Mouse (Mus musculus) neutrophil, adult 59 days (primary cell): ENCODE results near the gene Dctn5. TPM values are rescaled to one million over a fixed set of nuclear protein-coding genes. Genes with fewer than 3 reads are reported as not detected.

Experiments
- total RNA-seq, 2 experiments: library from RNA; stranded (reverse); gene quantifications; 1 replicate in 1 of 2; 2 replicates in 1 of 2; pipeline ENCODE4 v1.2.4; 2023

The Dctn5 gene
- 10 to 100 TPM; 52.6 to 55.7 TPM for total RNA-seq

GRCm38 (mm10) chr7:122132497-122133337, at the start of gene Dctn5, which contains the start of gene Palb2:
Dctn5 (plus strand) TSS chr7:122133041.
Palb2 (minus strand) TSS chr7:122132985.

GRCm38 (mm10) chr7:122101747-122102244, 31.0 kb upstream of the Dctn5 start, which contains the start of gene Ndufab1:
Ndufab1 (minus strand) TSS chr7:122101886.

DNA sequence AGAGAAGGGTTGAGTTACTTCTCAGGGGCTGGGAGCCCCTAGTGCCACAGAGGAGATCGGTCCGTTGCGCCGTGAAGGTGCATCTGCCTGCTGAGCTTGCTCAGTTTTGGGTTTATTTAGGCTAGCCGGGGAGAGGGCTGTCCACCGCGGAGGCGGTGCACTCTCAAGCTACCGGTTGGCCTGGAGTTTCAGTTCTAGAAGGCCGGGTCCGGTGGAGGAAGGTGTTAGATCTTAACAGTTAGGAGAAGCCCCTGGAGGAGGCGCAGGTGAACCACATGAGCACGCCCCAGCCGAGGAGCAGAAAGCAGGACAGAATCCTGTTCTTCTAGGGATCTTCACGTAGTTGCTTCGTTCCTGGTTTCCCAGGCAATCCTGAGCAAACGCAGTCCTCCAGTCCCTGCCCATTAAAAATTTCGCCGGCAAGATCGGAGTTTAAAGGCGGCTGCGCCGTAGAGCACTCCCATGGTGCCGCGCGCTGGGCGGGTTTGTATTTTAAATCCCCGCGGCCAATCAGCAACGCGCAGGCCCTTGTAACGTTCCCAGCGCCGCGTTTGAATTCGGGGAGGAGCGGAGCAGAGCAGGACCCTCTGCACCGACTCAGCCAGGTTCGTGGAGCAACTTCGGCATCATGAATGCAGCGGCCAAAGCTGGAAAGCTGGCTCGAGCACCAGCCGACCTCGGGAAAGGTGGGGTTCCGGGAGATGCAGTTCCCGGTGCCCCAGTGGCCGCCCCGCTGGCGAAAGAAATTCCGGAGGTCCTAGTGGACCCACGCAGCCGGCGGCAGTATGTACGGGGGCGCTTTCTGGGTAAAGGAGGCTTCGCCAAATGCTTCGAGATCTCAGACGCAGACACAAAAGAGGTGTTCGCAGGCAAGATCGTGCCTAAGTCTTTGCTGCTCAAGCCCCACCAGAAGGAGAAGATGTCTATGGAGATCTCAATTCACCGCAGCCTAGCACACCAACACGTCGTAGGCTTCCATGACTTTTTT, 26.4 kb downstream of the Dctn5 start, which contains the start of gene Plk1:
Gene Plk1 (plus strand): TSS at position 525 of the 988 bp plus-strand sequence.

GRCm38 (mm10) chr7:122186043-122186442, 53.2 kb downstream of the Dctn5 start, which contains the start of gene Ern2:
Ern2 (minus strand) TSS chr7:122186207.

Other genes starting within 250 kb of the Dctn5 start
- gene Cog7, start 151.3 kb upstream of the Dctn5 start, total RNA-seq: 10 to 100 TPM in 1 of 2 experiments, 1 to 10 TPM in 1; 9.9 to 10.4 TPM
- gene Gga2, start 111.8 kb upstream of the Dctn5 start, total RNA-seq: 10 to 100 TPM; 16.3 to 16.6 TPM
- gene Ubfd1, start 65.9 kb upstream of the Dctn5 start, total RNA-seq: 10 to 100 TPM; 11.7 to 17.6 TPM
- 1 to 10 TPM; 1.7 to 1.8 TPM for gene Ears2, start 65.8 kb upstream of the Dctn5 start, total RNA-seq
- 10 to 100 TPM; 37.9 to 52.5 TPM for gene Ndufab1, start 31.2 kb upstream of the Dctn5 start, total RNA-seq
- 1 to 10 TPM; 5.1 to 8.1 TPM for gene Palb2, start 56 bp upstream of the Dctn5 start, total RNA-seq
- 10 to 100 TPM; 46.3 to 48.2 TPM for gene Plk1, start 26.4 kb downstream of the Dctn5 start, total RNA-seq
- gene Ern2, start 53.2 kb downstream of the Dctn5 start, total RNA-seq: not detected
- gene Chp2, start 86.5 kb downstream of the Dctn5 start, total RNA-seq: under 1 TPM; 0.53 to 0.56 TPM
- 100 to 1,000 TPM; 215 to 233 TPM for gene Prkcb, start 155.7 kb downstream of the Dctn5 start, total RNA-seq